Mouse (Mus musculus) neural tube, embryonic 15.5 days (tissue): ENCODE measurements around the gene Tnfsf13b. TPM values are rescaled to one million over a fixed set of nuclear protein-coding genes. Genes with fewer than 3 reads are reported as not detected.

Source experiments
- ATAC-seq: fragments of 200-750 bp; cut with Nextera tagmentation; 2 replicates; pipeline ENCODE4 v1.8.0; 2017; ENCODE audit warnings: mild to moderate bottlenecking, moderate TSS enrichment, moderate library complexity; ENCODE audit not compliant: low FRiP score
- H3K27ac ChIP-seq: fragments of 300-500 bp; sonication (generic); replicated peaks from 2 replicates; pipeline ENCODE4 v1.5.1; 2015; ENCODE audit warnings: mild to moderate bottlenecking, inconsistent platforms
- H3K27me3 ChIP-seq: fragments of 300-500 bp; sonication (generic); replicated peaks from 2 replicates; pipeline ENCODE4 v1.6.1; 2015; ENCODE audit warnings: inconsistent platforms
- H3K36me3 ChIP-seq: fragments of 300-500 bp; sonication (generic); 2 replicates; pipeline ENCODE4 v1.6.1; 2015; ENCODE audit warnings: inconsistent platforms
- H3K4me1 ChIP-seq: fragments of 300-500 bp; sonication (generic); 2 replicates; pipeline ENCODE4 v1.6.1; 2015; ENCODE audit warnings: inconsistent platforms
- H3K4me2 ChIP-seq: fragments of 300-500 bp; sonication (generic); 2 replicates; pipeline ENCODE4 v1.6.1; 2015; ENCODE audit warnings: inconsistent platforms, mild to moderate bottlenecking, moderate library complexity
- H3K4me3 ChIP-seq: fragments of 300-500 bp; sonication (generic); replicated peaks from 2 replicates; pipeline ENCODE4 v1.5.1; 2015; ENCODE audit warnings: mild to moderate bottlenecking, inconsistent platforms
- H3K9ac ChIP-seq: fragments of 300-500 bp; sonication (generic); replicated peaks from 2 replicates; pipeline ENCODE4 v1.6.1; 2015; ENCODE audit warnings: mild to moderate bottlenecking, inconsistent platforms
- H3K9me3 ChIP-seq: fragments of 300-500 bp; sonication (generic); replicated peaks from 2 replicates; pipeline ENCODE4 v1.6.1; 2016; ENCODE audit warnings: inconsistent platforms
- WGBS: fragments of 180-500 bp; shearing (Covaris S2); methylation state at CpG from one replicate; pipeline ENCODE4 v1.1.7; 2015; ENCODE audit warnings: mixed read lengths; 5-methylcytosine and 5-hydroxymethylcytosine counted together
- polyA plus RNA-seq: library from polyadenylated mRNA; unstranded; fragments of >200 nt; fragmentation: Nextera tagmentation; extraction: Ambion mirVana; gene quantifications from 2 replicates; pipeline ENCODE4 v1.2.1, GENCODE M21; 2015

Tnfsf13b gene
- polyA plus RNA-seq, result 1.3 and 1.6 TPM in 2 replicates

DNA sequence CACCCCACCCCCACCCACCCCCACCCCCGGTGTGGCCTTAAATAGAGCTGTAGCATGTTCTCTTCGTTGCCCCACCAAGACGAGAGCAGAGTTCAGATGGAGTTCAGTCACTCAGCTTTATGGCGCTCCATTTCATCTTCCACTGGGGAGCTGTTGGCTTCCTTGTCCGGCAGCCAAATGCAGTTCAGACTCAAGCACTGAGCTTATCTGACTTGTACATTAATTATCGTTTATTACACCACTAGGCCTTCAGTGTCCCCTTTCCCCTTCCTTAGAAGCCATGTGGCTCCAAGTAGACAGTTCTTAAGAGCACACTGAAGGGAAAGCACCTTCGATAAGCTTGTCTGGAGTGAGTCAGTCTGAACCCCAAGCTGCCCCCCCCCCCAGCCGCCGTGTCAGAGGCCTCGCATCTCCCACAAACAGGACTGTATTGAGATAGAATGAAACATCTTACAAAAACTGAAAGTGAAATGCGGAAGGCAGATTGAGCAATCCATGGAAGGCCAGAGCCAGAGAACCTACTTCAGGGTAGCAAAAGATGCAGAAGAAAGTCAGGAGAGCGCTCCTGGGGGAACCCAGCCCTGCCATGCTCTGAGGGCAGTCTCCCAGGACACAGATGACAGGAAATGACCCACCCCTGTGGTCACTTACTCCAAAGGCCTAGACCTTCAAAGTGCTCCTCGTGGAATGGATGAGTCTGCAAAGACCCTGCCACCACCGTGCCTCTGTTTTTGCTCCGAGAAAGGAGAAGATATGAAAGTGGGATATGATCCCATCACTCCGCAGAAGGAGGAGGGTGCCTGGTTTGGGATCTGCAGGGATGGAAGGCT lies at the start of gene Tnfsf13b:
Gene Tnfsf13b (plus strand): TSS at position 312 of the 830 bp plus-strand sequence.
- WGBS, result 53% methylated on average over 16 of the region's 16 CpGs
- no peaks in the 10 kb centered on the region for H3K27me3 ChIP-seq
- peak within 1 kb of the TSS; percentile 43 for H3K4me3 ChIP-seq
- no peaks in the 10 kb centered on the region for H3K36me3 ChIP-seq
- no peaks in the 10 kb centered on the region for H3K9me3 ChIP-seq
- peak; percentile 40 for ATAC-seq
- H3K27ac ChIP-seq, result no peak within 1 kb of the TSS
- H3K4me2 ChIP-seq, result peak within 1 kb of the TSS; percentile 73
- peak within 1 kb of the TSS; percentile 33 for H3K9ac ChIP-seq
- peaks cover 18% of the 10 kb centered on the region for H3K4me1 ChIP-seq

DNA sequence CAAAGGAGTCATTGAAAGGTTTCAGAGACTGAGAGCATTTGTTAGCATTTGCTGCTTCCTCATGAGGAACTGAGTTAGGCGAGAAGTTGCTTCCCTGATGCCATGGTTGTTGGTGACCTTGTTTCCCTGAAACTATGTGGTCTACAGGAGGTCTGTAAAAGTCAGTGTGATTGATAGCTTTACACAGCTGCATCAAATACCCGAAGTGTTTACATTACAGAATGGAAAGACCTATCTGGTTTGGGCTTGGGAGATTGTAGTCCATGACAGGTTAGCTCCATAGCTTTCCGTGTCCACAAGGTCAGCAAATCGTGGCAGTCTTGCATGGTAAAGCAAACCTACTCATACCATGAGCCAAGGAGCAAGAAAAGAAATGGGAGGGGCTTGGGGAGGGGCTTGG lies 47.9 kb upstream of the Tnfsf13b start:
- no peak overlapping the region for H3K4me2 ChIP-seq

DNA sequence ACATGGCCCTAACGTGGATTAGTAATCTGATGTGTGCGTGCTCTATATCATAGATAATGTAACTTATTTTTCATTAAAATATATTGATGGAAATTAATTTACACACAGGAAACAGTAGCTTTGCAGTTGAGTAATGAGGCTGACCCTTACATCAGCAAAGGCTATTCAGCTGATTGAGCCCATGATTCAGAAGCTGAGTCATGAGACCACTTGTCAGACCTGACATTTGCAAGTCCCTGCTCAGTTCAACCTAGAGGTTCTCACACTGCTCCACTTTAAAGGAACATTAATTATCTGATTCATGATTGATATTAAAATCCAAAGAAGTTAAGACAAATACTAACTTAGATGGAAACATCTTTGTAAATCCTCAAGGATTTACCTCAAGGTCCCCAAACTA lies 46.3 kb upstream of the Tnfsf13b start:
- no peaks in the 10 kb centered on the region for H3K4me1 ChIP-seq
- no peak overlapping the region for H3K4me2 ChIP-seq
- no peak for ATAC-seq
- H3K27me3 ChIP-seq, result no peaks in the 10 kb centered on the region
- no peak overlapping the region for H3K9ac ChIP-seq
- no peaks in the 10 kb centered on the region for H3K36me3 ChIP-seq
- H3K4me3 ChIP-seq, result no peak overlapping the region
- no peaks in the 10 kb centered on the region for H3K9me3 ChIP-seq
- H3K27ac ChIP-seq, result no peak overlapping the region
- WGBS, result 94% methylated on average over 2 of the region's 2 CpGs

More for the DNA sequence above, 47.9 kb upstream of the Tnfsf13b start:
- Histone ChIP-seq H3K27me3 (no peaks in the 10 kb centered on the region), H3K36me3 (no peaks in the 10 kb centered on the region), H3K4me1 (no peaks in the 10 kb centered on the region), H3K27ac (no peak overlapping the region), H3K4me3 (no peak overlapping the region), H3K9me3 (no peaks in the 10 kb centered on the region), H3K9ac (no peak overlapping the region)
- no peak for ATAC-seq
- 67% methylated on average over 4 of the region's 4 CpGs for WGBS

DNA sequence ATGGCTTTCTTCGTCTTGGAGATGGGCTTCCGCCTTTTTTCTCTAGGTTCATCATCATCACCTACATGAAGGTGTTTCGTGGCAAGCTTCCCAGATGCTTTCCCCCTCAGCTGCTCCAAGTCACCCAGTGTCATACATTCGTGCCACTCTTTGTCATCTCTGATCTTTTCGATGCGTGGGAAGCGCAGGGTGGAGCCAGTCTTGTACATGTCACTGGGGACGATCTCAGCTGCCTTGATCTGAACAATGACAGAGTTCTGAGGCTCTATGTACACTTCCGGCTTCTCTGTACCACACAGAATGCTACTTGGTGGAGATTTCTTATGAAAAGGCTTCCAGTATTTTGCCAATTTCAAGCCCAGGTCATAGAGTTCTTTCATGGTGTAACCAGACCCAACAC lies 34.4 kb upstream of the Tnfsf13b start:
- no peak overlapping the region for H3K4me3 ChIP-seq
- no peak for ATAC-seq
- H3K9me3 ChIP-seq, result no peaks in the 10 kb centered on the region
- H3K36me3 ChIP-seq, result peaks cover 37% of the 10 kb centered on the region
- peaks cover 15% of the 10 kb centered on the region for H3K4me1 ChIP-seq
- no peak overlapping the region for H3K27ac ChIP-seq
- no peak overlapping the region for H3K4me2 ChIP-seq
- H3K27me3 ChIP-seq, result no peaks in the 10 kb centered on the region
- no peak overlapping the region for H3K9ac ChIP-seq
- 96% methylated on average over 9 of the region's 9 CpGs for WGBS

DNA sequence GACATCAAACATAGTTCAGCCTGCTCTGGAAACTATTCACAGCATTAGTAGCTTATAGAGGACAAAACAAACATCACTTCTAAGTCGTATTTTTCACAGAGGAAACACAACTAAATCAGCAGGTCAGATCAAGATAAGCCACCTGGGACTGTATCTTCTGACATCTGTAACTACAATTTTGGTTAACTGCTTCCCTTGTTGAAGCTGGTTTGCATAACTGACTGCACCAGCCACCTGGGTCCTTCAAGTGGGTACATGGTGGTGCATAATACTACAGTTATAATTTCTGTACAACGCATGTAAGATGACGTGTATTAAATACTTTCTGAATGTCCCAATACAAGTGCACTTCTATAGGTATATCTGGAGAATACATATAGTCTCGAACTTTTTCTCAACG lies 31.0 kb upstream of the Tnfsf13b start:
- H3K4me1 ChIP-seq, result peaks cover 41% of the 10 kb centered on the region
- H3K9me3 ChIP-seq, result no peaks in the 10 kb centered on the region
- 47% methylated on average over 5 of the region's 5 CpGs for WGBS
- H3K27me3 ChIP-seq, result no peaks in the 10 kb centered on the region
- peaks cover 30% of the 10 kb centered on the region for H3K36me3 ChIP-seq
- H3K9ac ChIP-seq, result peak overlapping the region; percentile 69
- no peak overlapping the region for H3K27ac ChIP-seq
- peak overlapping the region; percentile 82 for H3K4me3 ChIP-seq
- no peak for ATAC-seq
- H3K4me2 ChIP-seq, result peak overlapping the region; percentile 78

DNA sequence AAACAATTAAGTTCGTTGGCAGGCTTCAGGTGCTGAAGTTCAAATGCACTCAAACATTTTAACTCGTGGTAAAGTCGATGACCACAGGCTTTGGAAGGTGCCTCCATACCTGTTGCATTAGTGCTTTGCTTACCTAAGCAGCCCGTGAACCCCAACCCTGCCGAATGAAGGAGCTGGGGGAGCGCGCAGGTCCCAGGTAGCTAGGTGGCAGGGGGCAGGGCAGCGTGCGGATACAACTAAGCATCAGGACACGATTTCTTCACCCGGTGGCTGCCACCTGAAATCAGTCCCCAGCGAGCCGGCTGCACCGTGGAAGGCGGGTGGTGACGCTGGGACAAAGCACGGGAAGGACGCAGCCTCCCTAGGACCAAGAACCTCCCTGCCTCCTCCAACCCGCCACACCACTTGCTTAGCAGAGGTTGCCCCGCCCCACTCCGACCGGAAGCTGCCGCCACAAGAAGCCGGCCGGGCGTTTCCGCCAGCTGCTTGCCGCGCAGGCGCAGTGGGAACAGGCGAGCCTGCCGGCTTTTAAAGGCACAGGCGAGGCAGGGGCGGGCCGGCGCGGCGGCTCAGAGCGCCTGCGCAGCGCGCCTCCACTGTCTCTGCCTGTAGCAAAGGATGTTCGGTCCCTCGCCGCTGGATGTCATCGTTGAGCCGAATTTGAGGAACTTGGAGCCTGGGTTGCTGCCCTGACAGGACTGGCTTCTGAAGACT lies 30.2 kb upstream of the Tnfsf13b start:
- Histone ChIP-seq H3K4me3 (peak overlapping the region; percentile 82), H3K9ac (peak overlapping the region; percentile 69), H3K4me1 (peaks cover 44% of the 10 kb centered on the region), H3K4me2 (peak overlapping the region; percentile 78), H3K27ac (peak overlapping the region; percentile 71), H3K9me3 (no peaks in the 10 kb centered on the region), H3K36me3 (peaks cover 27% of the 10 kb centered on the region), H3K27me3 (no peaks in the 10 kb centered on the region)
- ATAC-seq, result peak; percentile 94
- WGBS, result under 1% methylated on average over 47 of the region's 47 CpGs

DNA sequence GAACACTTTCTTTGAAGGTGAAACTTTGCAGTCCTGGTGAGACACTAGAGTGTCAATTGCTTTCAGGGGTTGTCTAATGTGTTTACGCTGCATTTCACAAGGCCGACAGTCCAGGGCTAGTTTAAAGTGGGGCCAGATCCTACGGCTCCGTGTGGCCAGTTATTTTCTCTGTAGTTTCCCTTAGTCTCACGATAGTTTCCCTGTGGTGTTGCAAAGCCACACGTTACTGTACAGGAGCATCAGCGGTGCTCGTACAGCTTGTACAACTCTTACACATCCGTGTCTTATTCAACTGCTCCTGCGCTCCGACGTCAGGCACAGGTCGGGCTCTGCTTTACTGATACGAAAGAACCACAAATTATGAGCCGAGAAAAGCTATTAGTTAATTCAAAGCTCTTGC lies 29.3 kb upstream of the Tnfsf13b start:
- H3K27ac ChIP-seq, result peak overlapping the region; percentile 51; the same call in 1 of the 2 replicates
- no peak for ATAC-seq
- WGBS, result 38% methylated on average over 15 of the region's 15 CpGs
- H3K27me3 ChIP-seq, result no peaks in the 10 kb centered on the region
- H3K4me3 ChIP-seq, result peak overlapping the region; percentile 98
- no peaks in the 10 kb centered on the region for H3K9me3 ChIP-seq
- H3K4me2 ChIP-seq, result peak overlapping the region; percentile 72
- peaks cover 17% of the 10 kb centered on the region for H3K36me3 ChIP-seq
- peaks cover 49% of the 10 kb centered on the region for H3K4me1 ChIP-seq
- peak overlapping the region; percentile 34 for H3K9ac ChIP-seq

DNA sequence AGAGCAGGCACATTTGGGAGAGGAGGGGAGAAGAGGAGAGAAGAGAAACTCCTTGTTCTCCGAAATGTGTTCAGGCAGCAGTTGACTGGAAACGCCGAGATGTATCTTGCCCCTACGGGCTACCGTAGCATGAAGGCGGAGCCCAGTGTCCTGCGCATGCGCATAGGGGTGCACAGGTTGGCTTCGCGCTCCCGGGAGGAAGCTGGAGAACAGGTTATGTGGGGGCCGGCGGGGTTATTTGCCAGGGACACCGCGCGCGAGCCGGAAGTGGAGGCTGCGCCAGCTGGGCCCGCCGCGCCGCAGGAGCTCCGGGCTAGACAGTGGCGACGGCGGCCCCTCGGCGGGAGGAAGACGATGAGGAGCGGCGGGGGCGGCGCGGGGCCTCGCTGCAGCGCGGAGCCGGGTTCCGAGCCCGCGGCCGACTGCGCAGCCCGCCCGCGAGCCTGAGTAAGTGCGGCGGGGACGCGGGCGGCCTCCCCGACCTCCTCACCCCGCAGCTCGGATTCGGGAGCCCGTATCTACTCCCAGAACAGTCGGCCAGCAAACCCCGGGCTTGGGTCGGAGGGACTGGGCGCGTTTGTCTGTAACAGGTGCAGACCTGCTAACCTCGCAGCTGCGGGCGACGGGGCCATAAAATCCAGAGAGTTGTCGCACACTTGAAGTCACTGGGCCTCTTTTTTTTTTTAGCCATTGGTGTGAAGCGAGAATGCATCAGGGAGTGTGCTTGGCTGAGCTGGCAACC lies 28.5 kb upstream of the Tnfsf13b start, which contains the start of the genes Lig4 and Abhd13:
Gene Lig4 (minus strand): TSS at position 114 of the 742 bp plus-strand sequence.
Gene Abhd13 (plus strand): TSS at position 135 of the 742 bp plus-strand sequence.
- Histone ChIP-seq H3K27ac (peak within 1 kb of the TSS; percentile 89), H3K9me3 (no peaks in the 10 kb centered on the region), H3K36me3 (peaks cover 10% of the 10 kb centered on the region), H3K9ac (peak within 1 kb of the TSS; percentile 91), H3K4me3 (peak within 1 kb of the TSS; percentile 98), H3K4me1 (peaks cover 49% of the 10 kb centered on the region), H3K4me2 (peak within 1 kb of the TSS; percentile 72), H3K27me3 (no peaks in the 10 kb centered on the region)
- ATAC-seq, result peak; percentile 74
- under 1% methylated on average over 68 of the region's 68 CpGs for WGBS

DNA sequence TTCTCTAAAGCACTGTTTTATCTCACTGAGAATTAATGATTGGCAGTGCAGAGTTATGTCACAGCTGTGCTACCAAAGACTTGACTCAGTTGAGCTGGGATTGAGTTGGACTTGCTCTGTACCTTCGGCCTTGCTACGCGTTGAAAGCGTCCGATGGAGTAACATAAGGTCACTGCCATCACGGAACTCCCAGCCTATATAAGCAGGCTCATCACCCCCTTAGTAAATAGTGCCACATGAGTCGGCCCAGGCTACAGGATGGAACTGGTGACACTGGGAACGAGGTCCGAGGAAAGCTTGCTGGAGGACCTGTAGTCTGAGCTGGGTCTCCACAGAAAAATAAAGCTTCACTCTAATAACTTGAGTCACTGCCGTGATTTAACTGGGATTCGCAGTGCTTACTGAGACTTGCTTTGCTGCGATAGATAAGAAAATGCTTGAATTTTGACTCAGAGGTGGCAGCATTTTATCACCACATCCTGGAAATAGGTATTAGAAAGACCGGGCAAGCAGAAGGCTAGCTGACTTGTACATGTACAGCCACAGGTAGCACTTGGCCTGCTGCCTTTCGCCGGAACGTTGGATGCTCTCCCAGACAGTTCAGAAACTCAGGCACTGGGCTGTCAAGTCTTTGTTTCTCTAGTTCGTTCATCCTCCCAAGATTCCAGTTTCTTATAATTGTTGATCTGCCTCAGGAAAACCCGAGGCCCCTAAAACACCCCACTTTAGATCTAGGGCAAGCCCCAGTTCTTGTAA lies 27.6 kb upstream of the Tnfsf13b start:
- peak overlapping the region; percentile 98 for H3K4me3 ChIP-seq
- H3K4me1 ChIP-seq, result peaks cover 49% of the 10 kb centered on the region
- peaks cover under 1% of the 10 kb centered on the region for H3K36me3 ChIP-seq

DNA sequence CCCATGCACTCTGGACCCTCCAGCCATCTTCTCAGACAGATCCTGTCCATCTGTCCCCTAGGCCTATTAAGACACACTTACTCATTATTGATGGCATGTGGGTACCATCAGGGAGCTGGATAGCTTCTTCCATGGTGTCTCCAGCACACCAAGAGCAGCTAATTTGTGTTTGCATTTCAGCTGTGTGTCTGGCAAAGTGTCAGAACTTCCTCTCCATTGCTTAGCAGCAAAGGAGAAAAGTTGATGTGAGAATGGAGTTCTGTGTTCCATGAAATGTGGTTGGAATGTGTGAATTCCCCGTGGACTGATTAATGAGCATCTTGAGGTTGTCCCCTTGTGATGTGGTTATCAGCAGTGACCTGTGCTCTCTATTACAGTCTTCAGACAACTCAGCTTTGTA lies 26.5 kb upstream of the Tnfsf13b start:
- H3K9me3 ChIP-seq, result no peaks in the 10 kb centered on the region
- H3K27ac ChIP-seq, result no peak overlapping the region
- no peak overlapping the region for H3K4me2 ChIP-seq
- ATAC-seq, result no peak
- 81% methylated on average over 1 of the region's 1 CpGs for WGBS
- no peaks in the 10 kb centered on the region for H3K27me3 ChIP-seq
- H3K4me3 ChIP-seq, result no peak overlapping the region
- no peak overlapping the region for H3K9ac ChIP-seq
- no peaks in the 10 kb centered on the region for H3K36me3 ChIP-seq
- H3K4me1 ChIP-seq, result peaks cover 49% of the 10 kb centered on the region

More for the DNA sequence above, 27.6 kb upstream of the Tnfsf13b start:
- H3K9ac ChIP-seq, result peak overlapping the region; percentile 91
- H3K9me3 ChIP-seq, result no peaks in the 10 kb centered on the region
- H3K4me2 ChIP-seq, result peak overlapping the region; percentile 72
- H3K27ac ChIP-seq, result 0 out of 2 replicates have a peak overlapping the region, but pooled peaks have one; percentile 89
- 62% methylated on average over 18 of the region's 18 CpGs for WGBS
- ATAC-seq, result no peak
- H3K27me3 ChIP-seq, result no peaks in the 10 kb centered on the region

DNA sequence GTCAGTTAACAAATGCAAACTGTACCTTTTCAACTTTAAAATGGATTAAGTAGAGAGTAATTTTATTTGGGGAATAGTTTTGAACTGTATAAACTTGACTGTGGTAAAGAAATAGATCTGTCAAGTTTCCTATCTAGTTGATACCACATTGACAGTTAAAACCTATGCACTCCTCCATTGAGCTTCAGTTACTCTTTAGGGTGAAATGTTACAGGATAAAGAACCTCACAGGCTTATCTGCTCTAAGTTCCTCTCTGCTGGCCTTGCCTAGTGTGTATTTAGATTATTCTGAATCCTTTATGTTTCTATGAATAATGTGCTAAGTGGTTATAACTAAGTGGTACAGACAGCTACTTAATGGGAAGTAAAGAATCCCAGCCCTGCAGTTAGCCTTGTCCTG lies 26.1 kb upstream of the Tnfsf13b start:
- ATAC-seq, result no peak
- H3K4me1 ChIP-seq, result peaks cover 45% of the 10 kb centered on the region
- no peaks in the 10 kb centered on the region for H3K9me3 ChIP-seq
- no peak overlapping the region for H3K9ac ChIP-seq
- H3K27me3 ChIP-seq, result no peaks in the 10 kb centered on the region
- H3K4me2 ChIP-seq, result no peak overlapping the region
- no peak overlapping the region for H3K27ac ChIP-seq
- H3K36me3 ChIP-seq, result no peaks in the 10 kb centered on the region
- no peak overlapping the region for H3K4me3 ChIP-seq
